Mouse (Mus musculus) midbrain, embryonic 15.5 days (tissue): ENCODE measurements around the gene Trappc13. TPM values are rescaled to one million over a fixed set of nuclear protein-coding genes. Genes with fewer than 3 reads are reported as not detected.
"Not testable (repeated sequence)": the region's sequence is repeated elsewhere in the genome, so short reads cannot be mapped to it uniquely, and the experiment has no call there.

Source experiments
- ATAC-seq: fragments of 200-750 bp; cut with Nextera tagmentation; replicated peaks from 2 replicates; pipeline ENCODE4 v1.8.0; 2017; ENCODE audit warnings: moderate TSS enrichment
- H3K27ac ChIP-seq: fragments of 300-500 bp; sonication (generic); 2 replicates; pipeline ENCODE4 v1.5.1; 2015; ENCODE audit warnings: mild to moderate bottlenecking, inconsistent platforms
- H3K27me3 ChIP-seq: fragments of 300-500 bp; sonication (generic); replicated peaks from 2 replicates; pipeline ENCODE4 v1.6.1; 2015; ENCODE audit warnings: inconsistent platforms
- H3K36me3 ChIP-seq: fragments of 300-500 bp; sonication (generic); replicated peaks from 2 replicates; pipeline ENCODE4 v1.6.1; 2015; ENCODE audit warnings: inconsistent platforms
- H3K4me1 ChIP-seq: fragments of 300-500 bp; sonication (generic); 2 replicates; pipeline ENCODE4 v1.6.1; 2015; ENCODE audit warnings: inconsistent platforms
- H3K4me2 ChIP-seq: fragments of 300-500 bp; sonication (generic); 2 replicates; pipeline ENCODE4 v1.6.1; 2015; ENCODE audit warnings: inconsistent platforms, mild to moderate bottlenecking, moderate library complexity
- H3K4me3 ChIP-seq: fragments of 300-500 bp; sonication (generic); 2 replicates; pipeline ENCODE4 v1.5.1; 2015; ENCODE audit warnings: mild to moderate bottlenecking, inconsistent platforms
- H3K9ac ChIP-seq: fragments of 300-500 bp; sonication (generic); 2 replicates; pipeline ENCODE4 v1.6.1; 2015; ENCODE audit warnings: mild to moderate bottlenecking, inconsistent platforms
- H3K9me3 ChIP-seq: fragments of 300-500 bp; sonication (generic); 2 replicates; pipeline ENCODE4 v1.6.1; 2016; ENCODE audit warnings: inconsistent platforms
- WGBS: fragments of 180-500 bp; shearing (Covaris S2); methylation state at CpG from one replicate; pipeline ENCODE4 v1.1.7; 2015; ENCODE audit warnings: mixed read lengths; 5-methylcytosine and 5-hydroxymethylcytosine counted together
- polyA plus RNA-seq: library from polyadenylated mRNA; unstranded; fragments of >200 nt; fragmentation: Nextera tagmentation; extraction: Ambion mirVana; gene quantifications from 2 replicates; pipeline ENCODE4 v1.2.1, GENCODE M21; 2015

The Trappc13 gene
- polyA plus RNA-seq, result 55.9 and 58.7 TPM in 2 replicates

- H3K36me3 ChIP-seq, result 0 out of 2 replicates have a peak, but pooled peaks cover 2% of the 10 kb centered on the region
- no peaks in the 10 kb centered on the region for H3K9me3 ChIP-seq
- WGBS, result under 1% methylated on average over 32 of the region's 32 CpGs
- peaks cover 18% of the 10 kb centered on the region for H3K4me1 ChIP-seq
- peak within 1 kb of the TSS; percentile 78 for H3K4me3 ChIP-seq
- ATAC-seq, result peak; percentile 95
- H3K4me2 ChIP-seq, result peak within 1 kb of the TSS; percentile 89
- peak within 1 kb of the TSS; percentile 80 for H3K9ac ChIP-seq
- no peaks in the 10 kb centered on the region for H3K27me3 ChIP-seq
- H3K27ac ChIP-seq, result peak within 1 kb of the TSS; percentile 83
These were observed at the start of gene Trappc13 for GRCm38 (mm10) chr13:104177796-104178649. Gene Trappc13 (minus strand): TSS chr13:104178469.

- Histone ChIP-seq H3K27me3 (no peaks in the 10 kb centered on the region), H3K4me2 (peak overlapping the region; percentile 73), H3K9me3 (no peaks in the 10 kb centered on the region), H3K9ac (0 out of 2 replicates have a peak overlapping the region, but pooled peaks have one; percentile 76), H3K36me3 (no peaks in the 10 kb centered on the region), H3K27ac (no peak overlapping the region), H3K4me1 (peaks cover 17% of the 10 kb centered on the region), H3K4me3 (peak overlapping the region; percentile 80)
- WGBS, result 64% methylated on average over 3 of the region's 3 CpGs
- ATAC-seq, result no peak
These were observed 49.2 kb upstream of the Trappc13 start for GRCm38 (mm10) chr13:104227478-104227877.

- Histone ChIP-seq H3K9ac (no peak overlapping the region), H3K27me3 (no peaks in the 10 kb centered on the region), H3K4me1 (no peaks in the 10 kb centered on the region), H3K9me3 (no peaks in the 10 kb centered on the region), H3K36me3 (peaks cover under 1% of the 10 kb centered on the region; the same call in 1 of the 2 replicates), H3K4me3 (no peak overlapping the region), H3K27ac (no peak overlapping the region), H3K4me2 (no peak overlapping the region)
- 68% methylated on average over 1 of the region's 1 CpGs for WGBS
- no peak for ATAC-seq
These were observed 26.0 kb upstream of the Trappc13 start for GRCm38 (mm10) chr13:104204313-104204712.

- not testable (repeated sequence) for ATAC-seq, H3K27ac ChIP-seq, H3K4me2 ChIP-seq, H3K9ac ChIP-seq, H3K4me3 ChIP-seq, H3K4me1 ChIP-seq, H3K27me3 ChIP-seq, H3K9me3 ChIP-seq
- H3K36me3 ChIP-seq, result peaks cover 24% of the 10 kb centered on the region
These were observed 17.6 kb upstream of the Trappc13 start for GRCm38 (mm10) chr13:104195891-104196290.

- H3K4me2 ChIP-seq, result no peak overlapping the region
- WGBS, result 92% methylated on average over 4 of the region's 4 CpGs
- no peak overlapping the region for H3K4me3 ChIP-seq
- peaks cover 17% of the 10 kb centered on the region for H3K36me3 ChIP-seq
- no peaks in the 10 kb centered on the region for H3K27me3 ChIP-seq
- no peaks in the 10 kb centered on the region for H3K4me1 ChIP-seq
- no peak for ATAC-seq
- H3K9ac ChIP-seq, result no peak overlapping the region
- H3K27ac ChIP-seq, result no peak overlapping the region
- H3K9me3 ChIP-seq, result no peaks in the 10 kb centered on the region
These were observed 9.1 kb upstream of the Trappc13 start for GRCm38 (mm10) chr13:104187357-104187756.

GRCm38 (mm10) chr13:104179176-104179888, 1.1 kb upstream of the Trappc13 start:
- WGBS, result 18% methylated on average over 13 of the region's 13 CpGs
- H3K27ac ChIP-seq, result peak overlapping the region; percentile 83
- H3K9ac ChIP-seq, result peak overlapping the region; percentile 80
- H3K9me3 ChIP-seq, result no peaks in the 10 kb centered on the region
- no peaks in the 10 kb centered on the region for H3K27me3 ChIP-seq
- peak overlapping the region; percentile 56 for H3K4me2 ChIP-seq
- H3K4me3 ChIP-seq, result peak overlapping the region; percentile 78
- ATAC-seq, result no peak
- H3K36me3 ChIP-seq, result 0 out of 2 replicates have a peak, but pooled peaks cover 2% of the 10 kb centered on the region
- H3K4me1 ChIP-seq, result peaks cover 18% of the 10 kb centered on the region

GRCm38 (mm10) chr13:104178650-104179121, 417 bp upstream of the Trappc13 start, which contains the start of gene Trim23:
Gene Trim23 (plus strand): TSS chr13:104178797.
- WGBS, result 0% methylated on average over 38 of the region's 38 CpGs
- Histone ChIP-seq H3K27ac (peak within 1 kb of the TSS; percentile 83), H3K36me3 (0 out of 2 replicates have a peak, but pooled peaks cover 2% of the 10 kb centered on the region), H3K4me3 (peak within 1 kb of the TSS; percentile 78), H3K4me2 (peak within 1 kb of the TSS; percentile 89), H3K9ac (peak within 1 kb of the TSS; percentile 80), H3K4me1 (peaks cover 18% of the 10 kb centered on the region), H3K9me3 (no peaks in the 10 kb centered on the region), H3K27me3 (no peaks in the 10 kb centered on the region)
- peak; percentile 99 for ATAC-seq

- Histone ChIP-seq H3K9me3 (no peaks in the 10 kb centered on the region), H3K9ac (no peak overlapping the region), H3K27me3 (no peaks in the 10 kb centered on the region), H3K4me1 (peaks cover 18% of the 10 kb centered on the region), H3K4me2 (peak overlapping the region; percentile 89), H3K27ac (no peak overlapping the region), H3K36me3 (0 out of 2 replicates have a peak, but pooled peaks cover 2% of the 10 kb centered on the region), H3K4me3 (peak overlapping the region; percentile 23)
- WGBS, result 76% methylated on average over 3 of the region's 3 CpGs
- ATAC-seq, result no peak
These were observed 1.4 kb downstream of the Trappc13 start for GRCm38 (mm10) chr13:104176874-104177273.

GRCm38 (mm10) chr13:104172498-104172897, 5.8 kb downstream of the Trappc13 start:
- Histone ChIP-seq H3K9me3 (no peaks in the 10 kb centered on the region), H3K9ac (no peak overlapping the region), H3K27me3 (no peaks in the 10 kb centered on the region), H3K4me3 (no peak overlapping the region), H3K36me3 (peaks cover 15% of the 10 kb centered on the region), H3K27ac (no peak overlapping the region), H3K4me1 (peaks cover 10% of the 10 kb centered on the region), H3K4me2 (no peak overlapping the region)
- no peak for ATAC-seq

- no peak for ATAC-seq
- H3K9ac ChIP-seq, result no peak overlapping the region
- H3K27me3 ChIP-seq, result no peaks in the 10 kb centered on the region
- peaks cover 15% of the 10 kb centered on the region for H3K36me3 ChIP-seq
- peaks cover 4% of the 10 kb centered on the region for H3K4me1 ChIP-seq
- H3K9me3 ChIP-seq, result no peaks in the 10 kb centered on the region
- no peak overlapping the region for H3K27ac ChIP-seq
- H3K4me3 ChIP-seq, result no peak overlapping the region
- WGBS, result 88% methylated on average over 5 of the region's 5 CpGs
- H3K4me2 ChIP-seq, result no peak overlapping the region
These were observed 6.6 kb downstream of the Trappc13 start for GRCm38 (mm10) chr13:104171711-104172110.

GRCm38 (mm10) chr13:104155686-104156085, 22.6 kb downstream of the Trappc13 start:
- H3K4me2 ChIP-seq, result no peak overlapping the region
- 97% methylated on average over 1 of the region's 1 CpGs for WGBS
- no peaks in the 10 kb centered on the region for H3K4me1 ChIP-seq
- H3K9me3 ChIP-seq, result no peaks in the 10 kb centered on the region
- H3K27ac ChIP-seq, result no peak overlapping the region
- no peak overlapping the region for H3K9ac ChIP-seq
- no peaks in the 10 kb centered on the region for H3K27me3 ChIP-seq
- no peak overlapping the region for H3K4me3 ChIP-seq
- no peak for ATAC-seq
- peaks cover 10% of the 10 kb centered on the region; the same call in 1 of the 2 replicates for H3K36me3 ChIP-seq

GRCm38 (mm10) chr13:104155106-104155505, 23.2 kb downstream of the Trappc13 start:
- Histone ChIP-seq H3K27me3 (no peaks in the 10 kb centered on the region), H3K4me3 (no peak overlapping the region), H3K9me3 (no peaks in the 10 kb centered on the region), H3K9ac (no peak overlapping the region), H3K36me3 (peaks cover 7% of the 10 kb centered on the region; the same call in 1 of the 2 replicates), H3K4me2 (no peak overlapping the region), H3K27ac (no peak overlapping the region), H3K4me1 (no peaks in the 10 kb centered on the region)
- WGBS, result 95% methylated on average over 7 of the region's 7 CpGs
- ATAC-seq, result no peak
